Mouse (Mus musculus) lung, adult 2 months (tissue): ENCODE measurements around the gene Wasf2. TPM values are rescaled to one million over a fixed set of nuclear protein-coding genes. Genes with fewer than 3 reads are reported as not detected.

Source experiments
- DNase-seq: peaks from one replicate; pipeline ENCODE4 v3.0.0; 2022
- H3K4me1 ChIP-seq: fragments of 200-500 bp; 2 replicates; pipeline ENCODE4 v1.6.1; 2011; ENCODE audit warnings: low read length; ENCODE audit not compliant: control insufficient read depth, insufficient read depth
- H3K4me3 ChIP-seq: fragments of 200-500 bp; replicated peaks from 2 replicates; pipeline ENCODE3; 2011; ENCODE audit warnings: low read depth, mild to moderate bottlenecking, control low read depth, low read length; ENCODE audit errors: extremely low read depth
- CTCF ChIP-seq: fragments of 200-500 bp; IDR thresholded peaks from 2 replicates; pipeline ENCODE4 v1.5.1; 2011; ENCODE audit warnings: mild to moderate bottlenecking, low read length, control low read depth; ENCODE audit not compliant: insufficient read depth
- POLR2A ChIP-seq: fragments of 200-500 bp; IDR thresholded peaks from 2 replicates; pipeline ENCODE4 v1.6.1; 2011; ENCODE audit warnings: low read depth, mild to moderate bottlenecking, control low read depth, low read length, borderline replicate concordance; ENCODE audit errors: extremely low read depth
- WGBS: fragments of 180-500 bp; shearing (Covaris S2); methylation state at CpG from one replicate; pipeline ENCODE4 v1.1.7; 2018; 5-methylcytosine and 5-hydroxymethylcytosine counted together
- polyA plus RNA-seq: library from polyadenylated mRNA; depleted of rRNA; stranded (reverse); fragments of >200 nt; gene quantifications from 2 replicates; pipeline ENCODE4 v1.2.3, GENCODE M21; 2012; rRNA removed

Wasf2 gene
- polyA plus RNA-seq, 1 experiment, result 109 TPM

DNA sequence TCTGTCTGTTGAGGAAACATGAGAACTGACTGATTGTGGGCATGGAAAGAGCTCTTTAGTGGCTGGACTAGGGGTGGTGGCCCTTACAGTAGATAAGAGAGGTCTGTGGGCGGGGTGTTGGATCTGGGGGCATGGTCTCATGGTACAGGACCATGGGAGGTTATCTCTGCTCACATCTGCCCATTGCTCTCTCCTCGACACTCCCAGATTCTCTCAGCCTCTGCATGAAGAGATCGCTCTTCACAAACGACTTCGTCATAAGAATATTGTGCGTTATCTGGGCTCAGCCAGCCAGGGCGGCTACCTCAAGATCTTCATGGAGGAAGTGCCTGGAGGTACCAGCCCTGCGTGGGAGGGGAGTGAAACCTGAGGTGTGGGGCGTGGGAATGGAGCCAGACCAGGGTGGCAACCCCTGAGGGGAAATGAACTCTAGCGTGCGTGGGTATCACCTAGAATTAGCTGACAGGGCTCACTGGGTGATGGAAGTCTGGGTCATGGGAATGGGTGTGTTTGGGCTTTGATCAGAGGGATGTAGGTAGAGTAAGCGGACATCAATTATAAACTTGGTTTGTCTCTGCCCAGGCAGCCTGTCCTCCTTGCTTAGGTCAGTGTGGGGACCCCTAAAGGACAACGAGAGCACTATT is 117.6 kb downstream of the Wasf2 start:
- Histone ChIP-seq H3K4me1 (peaks cover 7% of the 10 kb centered on the region), H3K4me3 (no peak overlapping the region)
- no peak for TF ChIP-seq CTCF
- TF ChIP-seq POLR2A, result no peak
- 77% methylated on average over 13 of the region's 13 CpGs for WGBS
- DNase-seq, result no peak

Other genes with a start within 250 kb of the Wasf2 start
- gene Stx12, start 246.0 kb upstream of the Wasf2 start, polyA plus RNA-seq, result 22.0 and 28.3 TPM in 2 replicates
- 19.2 and 21.9 TPM in 2 replicates for gene Fam76a, start 207.9 kb upstream of the Wasf2 start, polyA plus RNA-seq
- 10.7 and 19.1 TPM in 2 replicates for gene Fgr, start 156.4 kb upstream of the Wasf2 start, polyA plus RNA-seq
- 25.8 and 28.7 TPM in 2 replicates for gene Ahdc1, start 119.2 kb upstream of the Wasf2 start, polyA plus RNA-seq
- gene Cd164l2, start 81.6 kb downstream of the Wasf2 start, polyA plus RNA-seq, result 2.8 and 4.3 TPM in 2 replicates
- 0.18 and 0.60 TPM in 2 replicates for gene Gpr3, start 82.0 kb downstream of the Wasf2 start, polyA plus RNA-seq
- gene Map3k6, start 110.3 kb downstream of the Wasf2 start, polyA plus RNA-seq, result 27.9 and 38.2 TPM in 2 replicates
- gene Sytl1, start 132.6 kb downstream of the Wasf2 start, polyA plus RNA-seq, result 7.4 and 23.0 TPM in 2 replicates
- gene Tmem222, start 147.3 kb downstream of the Wasf2 start, polyA plus RNA-seq, result 58.1 and 71.6 TPM in 2 replicates
- gene Wdtc1, start 223.0 kb downstream of the Wasf2 start, polyA plus RNA-seq, result 49.1 and 50.3 TPM in 2 replicates
- 39.9 and 40.4 TPM in 2 replicates for gene Slc9a1, start 239.2 kb downstream of the Wasf2 start, polyA plus RNA-seq